Mouse (Mus musculus): ENCODE data around the gene Greb1. TPM values are rescaled to one million over a fixed set of nuclear protein-coding genes. Genes with fewer than 3 reads are reported as not detected.

Greb1 gene
- polyA plus RNA-seq, 1 experiment from 2014 or later = 0.85 TPM

GRCm38 (mm10) chr12:16775351-16775750 is 25.3 kb downstream of the Greb1 start:
- H3K27me3 ChIP-seq = no peaks in the 10 kb centered on the region
- 62% methylated on average over 3 of the region's 3 CpGs for WGBS
- H3K4me3 ChIP-seq = no peak overlapping the region
- H3K4me1 ChIP-seq = no peaks in the 10 kb centered on the region
- no peak for ATAC-seq
- H3K36me3 ChIP-seq (ENCODE audit: poor library complexity, severe bottlenecking) = no peaks in the 10 kb centered on the region
- H3K9ac ChIP-seq = no peak overlapping the region
- H3K4me2 ChIP-seq = no peak overlapping the region
- H3K9me3 ChIP-seq (replicated peaks) = no peaks in the 10 kb centered on the region
- H3K27ac ChIP-seq = no peak overlapping the region

- H3K27me3 ChIP-seq = no peaks in the 10 kb centered on the region
- 91% methylated on average over 4 of the region's 4 CpGs for WGBS
- no peak overlapping the region for H3K9ac ChIP-seq
- no peak for ATAC-seq
- H3K9me3 ChIP-seq (replicated peaks) = no peaks in the 10 kb centered on the region
- no peak overlapping the region for H3K27ac ChIP-seq
- no peaks in the 10 kb centered on the region for H3K36me3 ChIP-seq (ENCODE audit: poor library complexity, severe bottlenecking)
- H3K4me2 ChIP-seq = no peak overlapping the region
- H3K4me3 ChIP-seq = no peak overlapping the region
- no peaks in the 10 kb centered on the region for H3K4me1 ChIP-seq
These were observed 26.1 kb downstream of the Greb1 start for GRCm38 (mm10) chr12:16774605-16775004.

- no peak overlapping the region for H3K9ac ChIP-seq
- no peaks in the 10 kb centered on the region; the same call in 1 of the 2 replicates for H3K9me3 ChIP-seq (replicated peaks)
- no peak overlapping the region for H3K27ac ChIP-seq
- H3K4me1 ChIP-seq = no peaks in the 10 kb centered on the region
- WGBS = 95% methylated on average over 6 of the region's 6 CpGs
- H3K36me3 ChIP-seq (ENCODE audit: poor library complexity, severe bottlenecking) = no peaks in the 10 kb centered on the region
- no peak for ATAC-seq
- H3K27me3 ChIP-seq = no peaks in the 10 kb centered on the region
- no peak overlapping the region for H3K4me3 ChIP-seq
- no peak overlapping the region for H3K4me2 ChIP-seq
These were observed 31.0 kb downstream of the Greb1 start for GRCm38 (mm10) chr12:16769601-16770165.

- ATAC-seq = no peak
- Histone ChIP-seq H3K27me3 (no peaks in the 10 kb centered on the region), H3K9me3 (replicated peaks) (no peaks in the 10 kb centered on the region; the same call in 1 of the 2 replicates), H3K36me3 (ENCODE audit: poor library complexity, severe bottlenecking) (no peaks in the 10 kb centered on the region), H3K9ac (no peak overlapping the region), H3K4me1 (no peaks in the 10 kb centered on the region), H3K4me3 (no peak overlapping the region), H3K27ac (no peak overlapping the region), H3K4me2 (no peak overlapping the region)
- 87% methylated on average over 2 of the region's 2 CpGs for WGBS
These were observed 32.0 kb downstream of the Greb1 start for GRCm38 (mm10) chr12:16768711-16769110.

GRCm38 (mm10) chr12:16768251-16768650 is 32.4 kb downstream of the Greb1 start:
- no peak overlapping the region for H3K9ac ChIP-seq
- no peaks in the 10 kb centered on the region for H3K27me3 ChIP-seq
- WGBS = 87% methylated on average over 3 of the region's 3 CpGs
- no peaks in the 10 kb centered on the region; the same call in 1 of the 2 replicates for H3K9me3 ChIP-seq (replicated peaks)
- H3K36me3 ChIP-seq (ENCODE audit: poor library complexity, severe bottlenecking) = no peaks in the 10 kb centered on the region
- ATAC-seq = no peak
- no peaks in the 10 kb centered on the region for H3K4me1 ChIP-seq
- no peak overlapping the region for H3K4me3 ChIP-seq
- no peak overlapping the region for H3K27ac ChIP-seq
- H3K4me2 ChIP-seq = no peak overlapping the region

- ATAC-seq = no peak
- H3K4me1 ChIP-seq = no peaks in the 10 kb centered on the region
- H3K27ac ChIP-seq = no peak overlapping the region
- H3K9ac ChIP-seq = no peak overlapping the region
- 91% methylated on average over 12 of the region's 12 CpGs for WGBS
- H3K4me3 ChIP-seq = no peak overlapping the region
- no peaks in the 10 kb centered on the region for H3K27me3 ChIP-seq
- H3K4me2 ChIP-seq = no peak overlapping the region
- H3K9me3 ChIP-seq (replicated peaks) = no peaks in the 10 kb centered on the region; the same call in 1 of the 2 replicates
- no peaks in the 10 kb centered on the region for H3K36me3 ChIP-seq (ENCODE audit: poor library complexity, severe bottlenecking)
These were observed 35.8 kb downstream of the Greb1 start for GRCm38 (mm10) chr12:16764776-16765445.

- no peak overlapping the region for H3K4me3 ChIP-seq
- H3K9me3 ChIP-seq (replicated peaks) = no peaks in the 10 kb centered on the region; the same call in 1 of the 2 replicates
- H3K4me1 ChIP-seq = no peaks in the 10 kb centered on the region
- H3K27ac ChIP-seq = no peak overlapping the region
- H3K4me2 ChIP-seq = no peak overlapping the region
- no peak for ATAC-seq
- 79% methylated on average over 4 of the region's 4 CpGs for WGBS
- no peak overlapping the region for H3K9ac ChIP-seq
- H3K27me3 ChIP-seq = no peaks in the 10 kb centered on the region
- no peaks in the 10 kb centered on the region for H3K36me3 ChIP-seq (ENCODE audit: poor library complexity, severe bottlenecking)
These were observed 36.9 kb downstream of the Greb1 start for GRCm38 (mm10) chr12:16763649-16764422.

- Histone ChIP-seq H3K4me2 (no peak overlapping the region), H3K27ac (no peak overlapping the region), H3K27me3 (no peaks in the 10 kb centered on the region), H3K36me3 (ENCODE audit: poor library complexity, severe bottlenecking) (no peaks in the 10 kb centered on the region), H3K9me3 (replicated peaks) (no peaks in the 10 kb centered on the region; the same call in 1 of the 2 replicates), H3K9ac (no peak overlapping the region), H3K4me1 (no peaks in the 10 kb centered on the region), H3K4me3 (no peak overlapping the region)
- WGBS = 97% methylated on average over 3 of the region's 3 CpGs
- no peak for ATAC-seq
These were observed 39.2 kb downstream of the Greb1 start for GRCm38 (mm10) chr12:16761461-16761860.

- Histone ChIP-seq H3K27me3 (no peaks in the 10 kb centered on the region), H3K36me3 (ENCODE audit: poor library complexity, severe bottlenecking) (no peaks in the 10 kb centered on the region), H3K27ac (no peak overlapping the region), H3K4me2 (no peak overlapping the region), H3K9ac (no peak overlapping the region), H3K9me3 (replicated peaks) (no peaks in the 10 kb centered on the region), H3K4me1 (no peaks in the 10 kb centered on the region), H3K4me3 (no peak overlapping the region)
- ATAC-seq = no peak
- 73% methylated on average over 4 of the region's 4 CpGs for WGBS
These were observed 40.4 kb downstream of the Greb1 start for GRCm38 (mm10) chr12:16760246-16760645.

GRCm38 (mm10) chr12:16754311-16754710 is 46.4 kb downstream of the Greb1 start:
- H3K36me3 ChIP-seq (ENCODE audit: poor library complexity, severe bottlenecking) = no peaks in the 10 kb centered on the region
- H3K4me3 ChIP-seq = no peak overlapping the region
- peaks cover 10% of the 10 kb centered on the region for H3K4me1 ChIP-seq
- no peak overlapping the region for H3K9ac ChIP-seq
- no peak overlapping the region for H3K27ac ChIP-seq
- H3K27me3 ChIP-seq = no peaks in the 10 kb centered on the region
- H3K9me3 ChIP-seq (replicated peaks) = no peaks in the 10 kb centered on the region
- no peak overlapping the region for H3K4me2 ChIP-seq
- 3% methylated on average over 2 of the region's 2 CpGs for WGBS
- ATAC-seq = no peak

- ATAC-seq = no peak
- Histone ChIP-seq H3K27me3 (no peaks in the 10 kb centered on the region), H3K9ac (no peak overlapping the region), H3K27ac (no peak overlapping the region), H3K4me2 (no peak overlapping the region), H3K4me3 (no peak overlapping the region), H3K36me3 (ENCODE audit: poor library complexity, severe bottlenecking) (no peaks in the 10 kb centered on the region), H3K4me1 (peaks cover 10% of the 10 kb centered on the region), H3K9me3 (replicated peaks) (no peaks in the 10 kb centered on the region)
- whole genome bisulfite sequencing = 80% methylated on average over 9 of the region's 9 CpGs
These were observed 47.1 kb downstream of the Greb1 start for GRCm38 (mm10) chr12:16753555-16753954.

GRCm38 (mm10) chr12:16753110-16753509 is 47.6 kb downstream of the Greb1 start:
- Histone ChIP-seq H3K9ac (no peak overlapping the region), H3K27me3 (no peaks in the 10 kb centered on the region), H3K4me2 (no peak overlapping the region), H3K4me3 (no peak overlapping the region), H3K36me3 (ENCODE audit: poor library complexity, severe bottlenecking) (no peaks in the 10 kb centered on the region), H3K27ac (no peak overlapping the region), H3K9me3 (replicated peaks) (no peaks in the 10 kb centered on the region), H3K4me1 (peaks cover 10% of the 10 kb centered on the region)
- ATAC-seq = no peak
- 20% methylated on average over 8 of the region's 8 CpGs for WGBS

All from forebrain, embryonic 13.5 days (tissue).